Mouse (Mus musculus) embryonic facial prominence, embryonic 12.5 days (tissue): ENCODE results near the gene Ube2q2. TPM values are rescaled to one million over a fixed set of nuclear protein-coding genes. Genes with fewer than 3 reads are reported as not detected.

Experiments
- polyA plus RNA-seq: library from polyadenylated mRNA; unstranded; fragments of >200 nt; fragmentation: Nextera tagmentation; extraction: Ambion mirVana; gene quantifications from 2 replicates; pipeline ENCODE4 v1.2.1, GENCODE M21; 2016

Ube2q2 gene
- polyA plus RNA-seq, 1 experiment from 2014 or later: 46.1 TPM

Other genes starting within 250 kb of the Ube2q2 start
- gene Hykk, start 231.6 kb upstream of the Ube2q2 start, polyA plus RNA-seq: 7.5 and 8.0 TPM in 2 replicates
- gene Psma4, start 198.1 kb upstream of the Ube2q2 start, polyA plus RNA-seq: 301 and 314 TPM in 2 replicates
- 1.0 and 1.6 TPM in 2 replicates for gene AY074887, start 197.9 kb upstream of the Ube2q2 start, polyA plus RNA-seq
- gene Chrna5, start 168.0 kb upstream of the Ube2q2 start, polyA plus RNA-seq: 1.4 and 1.5 TPM in 2 replicates
- gene Chrna3, start 122.3 kb upstream of the Ube2q2 start, polyA plus RNA-seq: 2.8 and 2.9 TPM in 2 replicates
- gene Chrnb4, start 100.1 kb upstream of the Ube2q2 start, polyA plus RNA-seq: 0.76 and 0.92 TPM in 2 replicates
- gene Fbxo22, start 60.1 kb downstream of the Ube2q2 start, polyA plus RNA-seq: 74.4 and 76.9 TPM in 2 replicates
- 2.1 and 2.2 TPM in 2 replicates for gene Nrg4, start 178.0 kb downstream of the Ube2q2 start, polyA plus RNA-seq
- 0.87 and 0.91 TPM in 2 replicates for gene Tmem266, start 178.1 kb downstream of the Ube2q2 start, polyA plus RNA-seq